Mouse (Mus musculus) megakaryocyte, embryonic 14.5 days (primary cell): ENCODE measurements at regions not wholly inside any gene's neighbourhood (a gene's known extent, or its start where the extent isn't known, plus 50 kb on each side); places are given as distances from the start of the nearest gene placed in this dataset.

Experiments
- FLI1 ChIP-seq: IDR thresholded peaks from 2 replicates; pipeline ENCODE4 v1.6.1; 2012; ENCODE audit warnings: low read length, inconsistent platforms, mixed read lengths
- GATA1 ChIP-seq: IDR thresholded peaks from 3 replicates; pipeline ENCODE4 v1.6.1; 2012; ENCODE audit warnings: mixed read lengths, low read length, inconsistent platforms, borderline replicate concordance

- no peak for TF ChIP-seq GATA1
- TF ChIP-seq FLI1, result no peak
Measured at GRCm38 (mm10) chr13:5603905-5604596, 257.2 kb upstream of the Klf6 start.
